Mouse (Mus musculus) kidney, postnatal 0 days (tissue): ENCODE data around the gene Prdm1. TPM values are rescaled to one million over a fixed set of nuclear protein-coding genes. Genes with fewer than 3 reads are reported as not detected.

ENCODE experiments used
- ATAC-seq: fragments of 200-750 bp; cut with Nextera tagmentation; replicated peaks from 2 replicates; pipeline ENCODE4 v1.8.0; 2017; ENCODE audit warnings: low read depth, moderate number of reproducible peaks, moderate TSS enrichment, moderate library complexity; ENCODE audit not compliant: low FRiP score
- DNase-seq: peaks from one replicate; pipeline ENCODE4 v3.0.0-alpha.2; 2016; ENCODE audit warnings: low spot score
- H3K27ac ChIP-seq: fragments of 300-500 bp; sonication (generic); 2 replicates; pipeline ENCODE4 v1.5.1; 2014; ENCODE audit warnings: mild to moderate bottlenecking
- H3K27me3 ChIP-seq: fragments of 300-500 bp; sonication (generic); 2 replicates; pipeline ENCODE4 v1.6.1; 2014; ENCODE audit warnings: low read length, mixed read lengths; ENCODE audit not compliant: insufficient read depth
- H3K36me3 ChIP-seq: fragments of 300-500 bp; sonication (generic); 2 replicates; pipeline ENCODE4 v1.6.1; 2014; ENCODE audit warnings: low read length, mixed read lengths; ENCODE audit not compliant: insufficient read depth
- H3K4me1 ChIP-seq: fragments of 300-500 bp; sonication (generic); replicated peaks from 2 replicates; pipeline ENCODE4 v1.6.1; 2014; ENCODE audit warnings: antibody characterized with exemption, low read length, mixed read lengths; ENCODE audit not compliant: insufficient read depth
- H3K4me2 ChIP-seq: fragments of 300-500 bp; sonication (generic); 2 replicates; pipeline ENCODE4 v1.6.1; 2014; ENCODE audit warnings: mild to moderate bottlenecking, low read length, moderate library complexity, mixed read lengths
- H3K4me3 ChIP-seq: fragments of 300-500 bp; sonication (generic); replicated peaks from 2 replicates; pipeline ENCODE4 v1.5.1; 2014; ENCODE audit warnings: low read depth, low read length
- H3K9ac ChIP-seq: fragments of 300-500 bp; sonication (generic); 2 replicates; pipeline ENCODE4 v1.6.1; 2014; ENCODE audit warnings: low read depth, low read length
- H3K9me3 ChIP-seq: fragments of 300-500 bp; sonication (generic); replicated peaks from 2 replicates; pipeline ENCODE4 v1.6.1; 2016; ENCODE audit warnings: low read length, inconsistent platforms, mixed read lengths
- CTCF ChIP-seq: IDR thresholded peaks from 2 replicates; pipeline ENCODE4 v1.5.1; 2016; ENCODE audit warnings: antibody characterized with exemption, low read depth, mild to moderate bottlenecking, moderate library complexity
- WGBS: fragments of 180-500 bp; shearing (Covaris S2); extraction: QIAGEN DNeasy Blood & Tissue Kit; methylation state at CpG from one replicate; pipeline ENCODE4 v1.1.7; 2014; 5-methylcytosine and 5-hydroxymethylcytosine counted together
- polyA plus RNA-seq: library from polyadenylated mRNA; unstranded; fragments of >200 nt; fragmentation: Nextera tagmentation; extraction: Ambion mirVana; gene quantifications from 2 replicates; pipeline ENCODE4 v1.2.1, GENCODE M21; 2015

Gene Prdm1
- polyA plus RNA-seq, 1 experiment from 2014 or later, result 1.3 TPM

DNA sequence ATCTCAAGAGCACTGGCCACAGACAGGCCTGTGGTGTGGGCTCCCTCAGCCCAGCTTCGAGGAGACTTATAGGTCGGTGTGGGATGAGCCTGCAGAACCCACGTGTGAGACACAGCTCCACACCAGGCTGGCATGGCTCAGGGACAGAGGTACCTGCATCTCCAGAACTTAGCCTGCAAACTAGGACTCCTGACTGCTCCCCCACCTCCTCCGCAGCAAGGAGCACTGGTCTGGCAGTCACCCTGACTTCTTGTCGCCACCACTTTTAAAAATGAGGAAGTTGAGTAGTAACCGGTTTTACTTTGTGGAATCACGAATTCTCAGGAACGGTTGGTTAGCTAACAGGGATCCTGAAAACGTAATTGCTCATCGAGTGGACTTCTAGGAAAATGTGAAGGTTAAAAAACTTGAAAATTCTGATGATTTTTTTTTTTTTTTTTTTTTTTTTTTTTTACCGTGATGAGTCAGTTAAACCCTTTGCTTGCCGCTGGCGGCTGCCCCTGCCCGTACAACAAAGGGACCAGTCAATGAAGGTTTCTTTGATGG lies 10.8 kb upstream of the Prdm1 start:
- WGBS, result 16% methylated on average over 14 of the region's 14 CpGs
- no peaks in the 10 kb centered on the region for H3K4me1 ChIP-seq
- H3K27me3 ChIP-seq, result no peaks in the 10 kb centered on the region
- H3K36me3 ChIP-seq, result no peaks in the 10 kb centered on the region
- H3K4me3 ChIP-seq, result no peak overlapping the region
- no peak overlapping the region for H3K9ac ChIP-seq
- TF ChIP-seq CTCF, result no peak
- DNase-seq (no peak), ATAC-seq (no peak; the same call in 1 of the 2 replicates)
- peak overlapping the region; percentile 31; the same call in 1 of the 2 replicates for H3K4me2 ChIP-seq
- no peak overlapping the region for H3K27ac ChIP-seq
- no peaks in the 10 kb centered on the region for H3K9me3 ChIP-seq

DNA sequence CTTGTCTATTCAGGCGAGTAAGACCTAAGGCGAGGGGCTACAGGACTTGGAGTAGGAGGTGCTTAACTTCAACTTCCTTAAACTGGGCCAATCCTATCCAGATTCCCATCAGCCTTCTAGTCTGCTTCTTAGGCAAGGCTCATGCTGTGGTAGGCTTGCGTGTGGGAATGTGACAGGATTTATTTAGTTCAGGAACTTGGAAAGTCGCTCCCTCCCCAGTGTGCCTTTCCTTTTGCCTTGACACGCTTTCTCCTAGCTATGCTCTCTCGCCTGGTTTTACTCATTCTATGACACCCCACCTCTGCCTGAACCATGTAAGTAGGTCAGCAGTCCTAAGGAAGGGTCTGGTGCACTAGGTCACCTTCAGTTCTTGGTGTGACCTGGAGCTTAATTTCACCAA lies 9.8 kb upstream of the Prdm1 start:
- no peaks in the 10 kb centered on the region for H3K27me3 ChIP-seq
- TF ChIP-seq CTCF, result no peak
- no peaks in the 10 kb centered on the region for H3K9me3 ChIP-seq
- DNase-seq, result no peak
- no peak overlapping the region for H3K27ac ChIP-seq
- 52% methylated on average over 6 of the region's 6 CpGs for WGBS
- H3K36me3 ChIP-seq, result no peaks in the 10 kb centered on the region
- no peak overlapping the region for H3K9ac ChIP-seq
- ATAC-seq, result no peak
- no peak overlapping the region for H3K4me3 ChIP-seq
- no peaks in the 10 kb centered on the region for H3K4me1 ChIP-seq
- no peak overlapping the region for H3K4me2 ChIP-seq

DNA sequence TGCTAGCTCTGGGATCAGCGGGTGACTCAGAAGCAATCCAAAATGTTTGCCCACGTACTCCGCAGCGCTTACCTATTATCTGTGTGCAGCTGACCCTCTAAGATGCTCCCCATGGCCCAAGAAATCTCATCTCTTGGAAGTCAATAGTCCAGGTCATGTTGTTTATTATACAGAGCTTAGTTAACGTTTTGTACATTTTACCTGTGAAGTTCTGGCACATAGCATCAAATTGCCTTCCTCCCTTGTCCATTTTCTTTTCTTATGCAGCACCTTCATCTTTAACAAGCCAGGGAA lies 1.7 kb upstream of the Prdm1 start:
- no peak overlapping the region for H3K9ac ChIP-seq
- no peak for TF ChIP-seq CTCF
- 14% methylated on average over 5 of the region's 5 CpGs for WGBS
- H3K9me3 ChIP-seq, result no peaks in the 10 kb centered on the region
- no peaks in the 10 kb centered on the region for H3K4me1 ChIP-seq
- peak overlapping the region; percentile 58 for H3K4me3 ChIP-seq
- no peak overlapping the region for H3K27ac ChIP-seq
- DNase-seq, result no peak
- peaks cover 34% of the 10 kb centered on the region for H3K27me3 ChIP-seq
- no peaks in the 10 kb centered on the region for H3K36me3 ChIP-seq
- H3K4me2 ChIP-seq, result peak overlapping the region; percentile 68
- ATAC-seq, result no peak

DNA sequence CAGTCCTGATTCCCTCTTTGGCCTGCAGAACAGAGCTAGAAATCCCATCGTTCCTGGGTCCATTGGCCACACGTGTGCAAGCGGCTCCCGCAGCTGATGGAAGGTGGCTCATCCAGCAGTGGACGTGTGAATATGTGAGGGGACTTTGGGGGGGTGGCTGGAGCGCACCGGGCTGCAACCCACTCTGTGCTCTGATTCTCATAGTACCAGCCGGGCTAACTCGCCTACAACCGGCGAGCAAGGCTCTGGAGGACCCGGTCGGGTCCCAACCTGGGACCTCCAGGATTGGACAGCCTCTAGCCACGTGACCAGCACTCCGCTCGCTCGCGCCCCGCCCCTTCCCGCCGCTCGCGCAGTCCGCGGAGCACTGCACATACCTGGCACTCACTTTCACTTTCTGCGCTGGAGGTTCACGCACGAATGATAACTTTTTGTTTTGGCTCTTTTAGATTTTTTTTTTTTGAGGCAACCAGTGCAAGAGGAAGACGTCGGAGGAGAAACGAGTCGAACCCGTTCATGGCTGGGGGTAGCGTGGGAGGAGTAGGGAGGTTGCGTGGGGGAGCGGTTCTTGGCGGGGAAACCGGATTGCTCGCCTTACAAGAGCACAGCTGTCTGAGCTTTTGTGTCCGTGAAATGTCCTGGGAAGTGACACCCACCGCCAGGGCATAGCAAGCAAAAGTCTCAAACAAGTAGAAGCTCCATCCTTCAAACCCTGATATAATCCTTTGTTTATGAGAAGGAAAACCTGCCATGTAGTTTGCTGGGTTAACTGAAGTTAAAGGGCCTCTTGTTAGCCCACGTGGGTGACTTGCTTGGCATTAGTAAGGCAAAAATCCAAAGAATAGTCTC lies 1.1 kb upstream of the Prdm1 start:
- Histone ChIP-seq H3K27me3 (peaks cover 38% of the 10 kb centered on the region), H3K4me3 (peak overlapping the region; percentile 58), H3K36me3 (no peaks in the 10 kb centered on the region), H3K9me3 (no peaks in the 10 kb centered on the region), H3K4me1 (no peaks in the 10 kb centered on the region), H3K4me2 (peak overlapping the region; percentile 68), H3K9ac (peak overlapping the region; percentile 43; the same call in 1 of the 2 replicates), H3K27ac (no peak overlapping the region)
- TF ChIP-seq CTCF, result no peak
- peak; percentile 99 for ATAC-seq
- peak; percentile 87 for DNase-seq
- WGBS, result under 1% methylated on average over 42 of the region's 42 CpGs

DNA sequence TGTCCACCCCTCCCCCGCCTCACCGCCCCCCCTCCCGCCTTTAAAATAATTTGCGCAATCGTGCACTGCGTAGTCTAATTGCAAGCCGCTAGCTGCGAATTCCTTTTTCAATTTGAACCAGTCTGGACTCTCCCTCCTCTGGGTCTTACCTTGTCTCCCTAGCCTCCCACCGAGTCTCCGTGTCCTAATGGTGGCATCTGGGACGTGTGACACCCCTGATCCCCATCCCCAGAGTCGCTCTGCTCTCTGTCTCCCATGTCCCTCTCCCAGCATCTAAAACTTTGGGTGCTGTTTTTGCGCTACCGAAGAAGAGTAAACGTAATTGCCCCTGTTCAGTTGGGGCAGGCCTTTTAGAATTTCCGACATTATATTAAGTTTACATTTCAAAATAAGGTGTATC lies 650 bp downstream of the Prdm1 start:
- Histone ChIP-seq H3K4me2 (peak overlapping the region; percentile 53), H3K4me3 (peak overlapping the region; percentile 26), H3K9ac (no peak overlapping the region), H3K27me3 (peaks cover 43% of the 10 kb centered on the region), H3K36me3 (no peaks in the 10 kb centered on the region), H3K27ac (no peak overlapping the region), H3K9me3 (no peaks in the 10 kb centered on the region), H3K4me1 (no peaks in the 10 kb centered on the region)
- WGBS, result 2% methylated on average over 16 of the region's 16 CpGs
- DNase-seq (no peak), ATAC-seq (no peak)
- no peak for TF ChIP-seq CTCF

DNA sequence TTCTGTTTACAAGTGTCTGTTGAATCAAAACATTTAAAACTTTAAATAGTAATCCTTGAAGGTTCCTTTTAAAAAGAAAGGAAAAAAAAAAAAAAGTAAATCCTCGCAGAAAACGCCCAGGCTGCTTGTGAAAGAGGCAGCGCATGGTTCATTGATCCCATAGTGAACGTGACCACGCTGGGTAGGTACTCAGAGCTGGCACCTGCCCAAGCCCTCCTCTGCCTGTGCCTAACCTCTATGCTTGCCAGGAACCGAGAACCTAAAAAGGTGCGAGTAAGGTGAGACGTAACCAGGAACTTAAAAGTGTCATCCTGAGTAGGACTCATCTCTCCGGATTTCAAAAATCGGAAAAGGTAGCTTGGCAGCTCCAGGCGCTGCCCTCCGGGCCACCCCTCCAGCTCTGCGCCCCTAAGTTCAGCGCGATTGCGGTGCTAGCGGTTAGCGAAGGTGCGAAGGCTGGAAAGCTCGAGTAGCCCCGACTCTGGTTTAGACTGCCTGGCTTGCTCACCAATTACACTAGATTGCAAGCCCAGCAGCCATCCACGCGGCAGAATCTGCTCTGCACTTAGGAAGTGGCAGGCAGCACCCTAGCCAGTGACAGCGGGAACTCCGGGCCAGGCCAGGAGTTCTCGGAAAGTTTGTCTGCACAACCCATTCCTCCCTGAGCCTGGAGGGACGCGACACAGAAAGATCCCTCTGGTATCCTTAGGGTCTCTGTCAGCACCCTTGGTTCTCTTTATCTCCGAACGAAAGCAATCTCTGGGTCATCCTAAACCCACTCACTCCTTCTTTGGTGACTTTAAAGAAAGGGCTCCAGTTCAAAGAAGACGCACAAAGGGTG lies 1.3 kb downstream of the Prdm1 start:
- Histone ChIP-seq H3K27ac (no peak overlapping the region), H3K9me3 (no peaks in the 10 kb centered on the region), H3K36me3 (no peaks in the 10 kb centered on the region), H3K4me1 (no peaks in the 10 kb centered on the region), H3K4me3 (peak overlapping the region; percentile 26), H3K4me2 (peak overlapping the region; percentile 53), H3K9ac (no peak overlapping the region), H3K27me3 (peaks cover 43% of the 10 kb centered on the region)
- no peak for TF ChIP-seq CTCF
- DNase-seq (peak; percentile 46), ATAC-seq (0 out of 2 replicates have a peak, but pooled peaks have one; percentile 47)
- WGBS, result 4% methylated on average over 31 of the region's 31 CpGs
